Mouse (Mus musculus): ENCODE results near the gene Ddx54. TPM values are rescaled to one million over a fixed set of nuclear protein-coding genes. Genes with fewer than 3 reads are reported as not detected.

Gene Ddx54
- polyA plus RNA-seq, 1 experiment from 2014 or later, result 37.8 TPM

- Histone ChIP-seq H3K36me3 (ENCODE audit: control insufficient read depth, insufficient read depth, low read length) (peaks cover 52% of the 10 kb centered on the region), H3K9me3 (ENCODE audit: control insufficient read depth, low read length) (peaks cover 3% of the 10 kb centered on the region; the same call in 1 of the 2 replicates), H3K4me1 (replicated peaks; ENCODE audit: control insufficient read depth, insufficient read depth, low read length) (peaks cover 5% of the 10 kb centered on the region), H3K9ac (ENCODE audit: low read length) (no peak overlapping the region), H3K4me2 (ENCODE audit: low read depth, low read length) (no peak overlapping the region), H3K27me3 (ENCODE audit: control insufficient read depth, insufficient read depth, low read depth, low read length) (no peaks in the 10 kb centered on the region), H3K4me3 (ENCODE audit: low read length) (no peak overlapping the region), H3K27ac (ENCODE audit: low read length) (no peak overlapping the region)
- WGBS, result 84% methylated on average over 12 of the region's 12 CpGs
- no peak for ATAC-seq (ENCODE audit: low read depth)
Measured at GRCm38 (mm10) chr5:120618778-120619177, 6.2 kb downstream of the Ddx54 start.

GRCm38 (mm10) chr5:120619201-120619600, 6.7 kb downstream of the Ddx54 start:
- Histone ChIP-seq H3K9me3 (ENCODE audit: control insufficient read depth, low read length) (peaks cover 3% of the 10 kb centered on the region; the same call in 1 of the 2 replicates), H3K4me1 (replicated peaks; ENCODE audit: control insufficient read depth, insufficient read depth, low read length) (peaks cover under 1% of the 10 kb centered on the region; the same call in 1 of the 2 replicates), H3K4me2 (ENCODE audit: low read depth, low read length) (no peak overlapping the region), H3K9ac (ENCODE audit: low read length) (no peak overlapping the region), H3K4me3 (ENCODE audit: low read length) (no peak overlapping the region), H3K27me3 (ENCODE audit: control insufficient read depth, insufficient read depth, low read depth, low read length) (no peaks in the 10 kb centered on the region), H3K36me3 (ENCODE audit: control insufficient read depth, insufficient read depth, low read length) (peaks cover 54% of the 10 kb centered on the region), H3K27ac (ENCODE audit: low read length) (no peak overlapping the region)
- no peak for ATAC-seq (ENCODE audit: low read depth)
- 22% methylated on average over 5 of the region's 5 CpGs for WGBS

GRCm38 (mm10) chr5:120620375-120621077, 8.0 kb downstream of the Ddx54 start:
- H3K27ac ChIP-seq (ENCODE audit: low read length), result no peak overlapping the region
- H3K9ac ChIP-seq (ENCODE audit: low read length), result no peak overlapping the region
- no peak overlapping the region for H3K4me2 ChIP-seq (ENCODE audit: low read depth, low read length)
- peaks cover 3% of the 10 kb centered on the region; the same call in 1 of the 2 replicates for H3K9me3 ChIP-seq (ENCODE audit: control insufficient read depth, low read length)
- no peaks in the 10 kb centered on the region for H3K27me3 ChIP-seq (ENCODE audit: control insufficient read depth, insufficient read depth, low read depth, low read length)
- peak; percentile 39; the same call in 1 of the 2 replicates for ATAC-seq (ENCODE audit: low read depth)
- WGBS, result 68% methylated on average over 18 of the region's 18 CpGs
- H3K4me1 ChIP-seq (replicated peaks; ENCODE audit: control insufficient read depth, insufficient read depth, low read length), result no peaks in the 10 kb centered on the region
- H3K36me3 ChIP-seq (ENCODE audit: control insufficient read depth, insufficient read depth, low read length), result peaks cover 66% of the 10 kb centered on the region
- H3K4me3 ChIP-seq (ENCODE audit: low read length), result no peak overlapping the region

GRCm38 (mm10) chr5:120621078-120621765, 8.7 kb downstream of the Ddx54 start:
- Histone ChIP-seq H3K9me3 (ENCODE audit: control insufficient read depth, low read length) (no peaks in the 10 kb centered on the region), H3K9ac (ENCODE audit: low read length) (no peak overlapping the region), H3K27ac (ENCODE audit: low read length) (no peak overlapping the region), H3K4me2 (ENCODE audit: low read depth, low read length) (no peak overlapping the region), H3K4me1 (replicated peaks; ENCODE audit: control insufficient read depth, insufficient read depth, low read length) (no peaks in the 10 kb centered on the region), H3K36me3 (ENCODE audit: control insufficient read depth, insufficient read depth, low read length) (peaks cover 63% of the 10 kb centered on the region), H3K4me3 (ENCODE audit: low read length) (no peak overlapping the region), H3K27me3 (ENCODE audit: control insufficient read depth, insufficient read depth, low read depth, low read length) (no peaks in the 10 kb centered on the region)
- no peak for ATAC-seq (ENCODE audit: low read depth)
- 91% methylated on average over 23 of the region's 23 CpGs for WGBS

- Histone ChIP-seq H3K4me2 (ENCODE audit: low read depth, low read length) (no peak overlapping the region), H3K27me3 (ENCODE audit: control insufficient read depth, insufficient read depth, low read depth, low read length) (no peaks in the 10 kb centered on the region), H3K9ac (ENCODE audit: low read length) (no peak overlapping the region), H3K9me3 (ENCODE audit: control insufficient read depth, low read length) (no peaks in the 10 kb centered on the region), H3K4me1 (replicated peaks; ENCODE audit: control insufficient read depth, insufficient read depth, low read length) (no peaks in the 10 kb centered on the region), H3K4me3 (ENCODE audit: low read length) (no peak overlapping the region), H3K36me3 (ENCODE audit: control insufficient read depth, insufficient read depth, low read length) (peaks cover 64% of the 10 kb centered on the region), H3K27ac (ENCODE audit: low read length) (no peak overlapping the region)
- ATAC-seq (ENCODE audit: low read depth), result no peak
- 88% methylated on average over 10 of the region's 10 CpGs for WGBS
Measured at GRCm38 (mm10) chr5:120621846-120622197, 9.3 kb downstream of the Ddx54 start.

- no peak overlapping the region for H3K27ac ChIP-seq (ENCODE audit: low read length)
- 75% methylated on average over 5 of the region's 5 CpGs for WGBS
Measured at GRCm38 (mm10) chr5:120622198-120622851, 9.8 kb downstream of the Ddx54 start.

GRCm38 (mm10) chr5:120624427-120624826, 11.9 kb downstream of the Ddx54 start:
- no peak overlapping the region for H3K27ac ChIP-seq (ENCODE audit: low read length)
- ATAC-seq (ENCODE audit: low read depth), result no peak
- H3K4me1 ChIP-seq (replicated peaks; ENCODE audit: control insufficient read depth, insufficient read depth, low read length), result no peaks in the 10 kb centered on the region
- H3K9me3 ChIP-seq (ENCODE audit: control insufficient read depth, low read length), result no peaks in the 10 kb centered on the region
- H3K27me3 ChIP-seq (ENCODE audit: control insufficient read depth, insufficient read depth, low read depth, low read length), result no peaks in the 10 kb centered on the region
- H3K4me2 ChIP-seq (ENCODE audit: low read depth, low read length), result no peak overlapping the region
- H3K4me3 ChIP-seq (ENCODE audit: low read length), result no peak overlapping the region
- H3K36me3 ChIP-seq (ENCODE audit: control insufficient read depth, insufficient read depth, low read length), result peaks cover 48% of the 10 kb centered on the region
- H3K9ac ChIP-seq (ENCODE audit: low read length), result no peak overlapping the region
- 90% methylated on average over 10 of the region's 10 CpGs for WGBS

More at GRCm38 (mm10) chr5:120622198-120622851, 9.8 kb downstream of the Ddx54 start:
- Histone ChIP-seq H3K9ac (ENCODE audit: low read length) (no peak overlapping the region), H3K27me3 (ENCODE audit: control insufficient read depth, insufficient read depth, low read depth, low read length) (no peaks in the 10 kb centered on the region), H3K36me3 (ENCODE audit: control insufficient read depth, insufficient read depth, low read length) (peaks cover 59% of the 10 kb centered on the region), H3K4me1 (replicated peaks; ENCODE audit: control insufficient read depth, insufficient read depth, low read length) (no peaks in the 10 kb centered on the region), H3K9me3 (ENCODE audit: control insufficient read depth, low read length) (no peaks in the 10 kb centered on the region), H3K4me3 (ENCODE audit: low read length) (no peak overlapping the region), H3K4me2 (ENCODE audit: low read depth, low read length) (no peak overlapping the region)
- no peak for ATAC-seq (ENCODE audit: low read depth)

- no peaks in the 10 kb centered on the region for H3K4me1 ChIP-seq (replicated peaks; ENCODE audit: control insufficient read depth, insufficient read depth, low read length)
- H3K9me3 ChIP-seq (ENCODE audit: control insufficient read depth, low read length), result no peaks in the 10 kb centered on the region
- no peak overlapping the region for H3K9ac ChIP-seq (ENCODE audit: low read length)
- H3K27me3 ChIP-seq (ENCODE audit: control insufficient read depth, insufficient read depth, low read depth, low read length), result no peaks in the 10 kb centered on the region
- 38% methylated on average over 18 of the region's 19 CpGs for WGBS
- ATAC-seq (ENCODE audit: low read depth), result peak; percentile 37; the same call in 1 of the 2 replicates
- H3K4me2 ChIP-seq (ENCODE audit: low read depth, low read length), result no peak overlapping the region
- peaks cover 31% of the 10 kb centered on the region for H3K36me3 ChIP-seq (ENCODE audit: control insufficient read depth, insufficient read depth, low read length)
- H3K4me3 ChIP-seq (ENCODE audit: low read length), result no peak overlapping the region
- no peak overlapping the region for H3K27ac ChIP-seq (ENCODE audit: low read length)
Measured at GRCm38 (mm10) chr5:120626399-120626798, 13.9 kb downstream of the Ddx54 start.
